Mouse (Mus musculus) liver, adult 2 months (tissue): Measurements from ENCODE around the gene Elp5. TPM values are rescaled to one million over a fixed set of nuclear protein-coding genes. Genes with fewer than 3 reads are reported as not detected.

ENCODE experiments used
- DNase-seq: peaks from one replicate; pipeline ENCODE4 v3.0.0-alpha.2; 2011; ENCODE audit warnings: low read depth, low spot score; ENCODE audit errors: extremely low read depth
- H3K27ac ChIP-seq: fragments of 200-500 bp; replicated peaks from 2 replicates; pipeline ENCODE4 v1.5.1; 2012; ENCODE audit warnings: low read depth, mild to moderate bottlenecking, control low read depth, inconsistent platforms, low read length; ENCODE audit not compliant: insufficient read depth
- H3K27me3 ChIP-seq: fragments of 200-500 bp; 2 replicates; pipeline ENCODE4 v1.6.1; 2012; ENCODE audit warnings: mild to moderate bottlenecking, moderate library complexity, low read length, inconsistent platforms; ENCODE audit not compliant: control insufficient read depth, insufficient read depth
- H3K36me3 ChIP-seq: fragments of 200-500 bp; 2 replicates; pipeline ENCODE4 v1.6.1; 2012; ENCODE audit warnings: low read length, inconsistent platforms; ENCODE audit not compliant: control insufficient read depth, insufficient read depth
- H3K4me1 ChIP-seq: fragments of 200-500 bp; 2 replicates; pipeline ENCODE4 v1.6.1; 2011; ENCODE audit warnings: low read length; ENCODE audit not compliant: control insufficient read depth, insufficient read depth
- H3K4me3 ChIP-seq: fragments of 200-500 bp; 2 replicates; pipeline ENCODE4 v1.5.1; 2011; ENCODE audit warnings: low read depth, mild to moderate bottlenecking, control low read depth, low read length, moderate library complexity; ENCODE audit not compliant: insufficient read depth
- H3K79me2 ChIP-seq: fragments of 200-500 bp; 2 replicates; pipeline ENCODE4 v1.6.1; 2012; ENCODE audit warnings: inconsistent platforms, mild to moderate bottlenecking, low read length, moderate library complexity; ENCODE audit not compliant: control insufficient read depth, insufficient read depth
- H3K9ac ChIP-seq: fragments of 200-500 bp; 2 replicates; pipeline ENCODE4 v1.6.1; 2012; ENCODE audit warnings: low read depth, mild to moderate bottlenecking, control low read depth, inconsistent platforms, low read length
- CTCF ChIP-seq: fragments of 200-500 bp; IDR thresholded peaks from 2 replicates; pipeline ENCODE4 v1.5.1; 2011; ENCODE audit warnings: low read depth, low read length, control low read depth
- POLR2A ChIP-seq: fragments of 200-500 bp; IDR thresholded peaks from 2 replicates; pipeline ENCODE4 v1.6.1; 2011; ENCODE audit warnings: low read length, control low read depth; ENCODE audit not compliant: insufficient read depth; ENCODE audit errors: extremely low read depth
- whole genome bisulfite sequencing: fragments of 180-500 bp; shearing (Covaris S2); methylation state at CpG from one replicate; pipeline ENCODE4 v1.1.7; 2018; 5-methylcytosine and 5-hydroxymethylcytosine counted together
- polyA plus RNA-seq: library from polyadenylated mRNA; depleted of rRNA; stranded (reverse); fragments of >200 nt; gene quantifications from 2 replicates; pipeline ENCODE4 v1.2.3, GENCODE M21; 2012
- total RNA-seq: library from RNA; depleted of rRNA; stranded (reverse); fragments of >200 nt; gene quantifications from 2 replicates; pipeline ENCODE4 v1.2.3, GENCODE M21; 2014

Gene Elp5
- total and polyA plus RNA-seq, 2 experiments: 19.5 to 30.8 TPM

DNA sequence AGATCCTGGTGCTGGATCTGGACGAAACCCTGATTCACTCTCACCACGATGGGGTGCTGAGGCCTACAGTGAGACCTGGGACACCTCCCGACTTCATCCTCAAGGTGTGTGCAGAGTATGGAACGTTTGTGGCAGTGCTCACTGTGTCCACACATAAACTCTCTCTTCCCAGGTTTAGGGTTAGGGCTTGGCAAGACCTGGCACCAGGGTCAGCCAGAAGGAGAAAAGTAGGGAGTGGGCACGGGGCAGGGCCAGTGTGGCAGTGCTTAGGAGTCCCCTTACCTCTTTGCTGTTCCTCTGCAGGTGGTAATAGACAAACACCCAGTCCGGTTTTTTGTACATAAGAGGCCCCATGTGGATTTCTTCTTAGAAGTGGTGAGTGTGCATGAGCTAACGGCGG, 2.1 kb upstream of the Elp5 start:
- 94% methylated on average over 8 of the region's 8 CpGs for WGBS
- Histone ChIP-seq H3K9ac (no peak overlapping the region), H3K79me2 (peaks cover 16% of the 10 kb centered on the region; the same call in 1 of the 2 replicates), H3K27ac (no peak overlapping the region), H3K4me3 (no peak overlapping the region), H3K36me3 (peaks cover 31% of the 10 kb centered on the region), H3K4me1 (peaks cover 19% of the 10 kb centered on the region; the same call in 1 of the 2 replicates), H3K27me3 (no peaks in the 10 kb centered on the region)
- TF ChIP-seq CTCF: no peak
- no peak for TF ChIP-seq POLR2A
- DNase-seq: no peak

DNA sequence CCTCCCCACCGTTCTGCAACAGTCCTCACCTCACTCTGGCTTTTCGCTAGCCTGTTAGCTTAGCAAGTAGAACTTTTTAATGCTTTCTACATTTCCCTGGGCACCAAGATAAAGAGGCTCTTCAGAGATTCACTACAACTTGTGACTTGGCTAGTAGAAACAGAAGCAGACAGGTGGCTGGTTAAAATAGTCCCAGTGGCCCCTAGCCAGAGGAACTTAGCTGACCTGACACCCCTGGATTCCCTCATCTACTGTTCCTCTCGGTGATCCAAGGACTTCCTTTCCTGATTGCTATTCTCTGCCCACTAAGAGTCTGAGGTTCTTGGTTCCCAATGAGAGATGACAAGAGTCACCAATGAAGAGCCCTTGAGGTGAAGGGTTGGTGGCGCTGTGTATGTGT, 1.1 kb upstream of the Elp5 start:
- peaks cover 23% of the 10 kb centered on the region for H3K36me3 ChIP-seq
- no peak overlapping the region for H3K4me3 ChIP-seq
- H3K9ac ChIP-seq: no peak overlapping the region
- TF ChIP-seq CTCF: no peak
- TF ChIP-seq POLR2A: no peak
- H3K79me2 ChIP-seq: peaks cover 16% of the 10 kb centered on the region; the same call in 1 of the 2 replicates
- H3K4me1 ChIP-seq: peaks cover 19% of the 10 kb centered on the region; the same call in 1 of the 2 replicates
- 70% methylated on average over 4 of the region's 4 CpGs for WGBS
- DNase-seq: no peak
- H3K27ac ChIP-seq: no peak overlapping the region
- no peaks in the 10 kb centered on the region for H3K27me3 ChIP-seq

DNA sequence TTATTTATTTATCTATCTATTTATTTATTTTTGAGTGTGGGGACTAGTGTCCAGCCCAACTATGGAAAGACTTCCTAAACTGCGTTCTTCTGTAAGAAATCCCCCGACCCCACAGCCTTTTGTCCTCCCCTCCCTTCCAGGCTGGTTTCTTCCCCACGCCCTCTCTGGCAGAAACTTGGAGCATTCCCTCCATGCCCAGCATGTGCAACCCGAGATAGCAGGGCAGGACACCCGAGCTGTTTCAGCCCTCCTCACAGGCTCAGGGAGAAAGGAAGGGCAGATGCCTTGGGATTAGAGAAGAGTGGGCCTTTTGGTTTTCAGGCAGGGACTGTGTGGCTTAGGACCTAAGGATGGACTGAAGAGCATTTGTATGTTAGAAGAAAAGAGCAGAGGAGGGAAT, 560 bp upstream of the Elp5 start:
- DNase-seq: no peak
- no peak overlapping the region for H3K9ac ChIP-seq
- WGBS: 40% methylated on average over 5 of the region's 5 CpGs
- peaks cover 19% of the 10 kb centered on the region for H3K36me3 ChIP-seq
- H3K4me1 ChIP-seq: peaks cover 19% of the 10 kb centered on the region; the same call in 1 of the 2 replicates
- no peaks in the 10 kb centered on the region for H3K27me3 ChIP-seq
- no peak overlapping the region for H3K27ac ChIP-seq
- H3K4me3 ChIP-seq: no peak overlapping the region
- TF ChIP-seq CTCF (no peak), POLR2A (no peak)
- H3K79me2 ChIP-seq: peaks cover 16% of the 10 kb centered on the region; the same call in 1 of the 2 replicates

DNA sequence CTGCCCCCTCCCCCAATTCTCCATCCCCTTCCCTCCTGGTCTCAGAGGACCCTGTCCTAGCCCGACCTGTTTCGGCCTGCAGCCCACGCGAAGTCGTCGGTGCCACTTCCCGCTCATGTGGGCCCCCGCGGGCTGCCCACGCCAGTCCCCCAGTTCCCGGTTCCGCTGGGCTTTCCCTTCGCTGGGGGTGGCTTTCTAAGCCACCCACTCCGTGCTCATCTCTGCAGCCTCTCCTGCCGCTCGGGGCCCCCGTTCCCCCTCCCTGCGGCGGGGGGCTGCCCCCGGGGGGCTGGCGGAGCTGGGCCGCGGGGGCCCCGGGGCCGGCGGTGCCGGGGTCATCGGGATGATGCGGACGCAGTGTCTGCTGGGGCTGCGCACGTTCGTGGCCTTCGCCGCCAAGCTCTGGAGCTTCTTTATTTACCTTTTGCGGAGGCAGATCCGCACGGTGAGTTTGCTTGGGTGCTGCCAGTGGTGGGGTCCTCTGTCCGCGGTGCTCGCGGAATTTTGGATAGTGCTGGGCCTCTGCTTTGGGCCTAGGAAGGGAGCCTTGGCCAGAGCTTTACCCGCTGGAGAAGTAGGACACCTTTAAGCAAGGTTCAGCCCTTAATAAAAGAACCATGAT, 1.1 kb downstream of the Elp5 start, which contains the start of gene Ctdnep1:
Gene Ctdnep1, plus strand, starts transcription at position 16 of the 622 bp plus-strand sequence.
- peaks cover 16% of the 10 kb centered on the region; the same call in 1 of the 2 replicates for H3K79me2 ChIP-seq
- DNase-seq: no peak
- peak within 1 kb of the TSS; percentile 95 for H3K9ac ChIP-seq
- peaks cover 19% of the 10 kb centered on the region; the same call in 1 of the 2 replicates for H3K4me1 ChIP-seq
- peak within 1 kb of the TSS; percentile 85 for H3K27ac ChIP-seq
- no peaks in the 10 kb centered on the region for H3K27me3 ChIP-seq
- peaks cover 11% of the 10 kb centered on the region; the same call in 1 of the 2 replicates for H3K36me3 ChIP-seq
- peak within 1 kb of the TSS; percentile 89 for H3K4me3 ChIP-seq
- 1% methylated on average over 43 of the region's 43 CpGs for WGBS
- TF ChIP-seq CTCF (no peak), POLR2A (no peak)

DNA sequence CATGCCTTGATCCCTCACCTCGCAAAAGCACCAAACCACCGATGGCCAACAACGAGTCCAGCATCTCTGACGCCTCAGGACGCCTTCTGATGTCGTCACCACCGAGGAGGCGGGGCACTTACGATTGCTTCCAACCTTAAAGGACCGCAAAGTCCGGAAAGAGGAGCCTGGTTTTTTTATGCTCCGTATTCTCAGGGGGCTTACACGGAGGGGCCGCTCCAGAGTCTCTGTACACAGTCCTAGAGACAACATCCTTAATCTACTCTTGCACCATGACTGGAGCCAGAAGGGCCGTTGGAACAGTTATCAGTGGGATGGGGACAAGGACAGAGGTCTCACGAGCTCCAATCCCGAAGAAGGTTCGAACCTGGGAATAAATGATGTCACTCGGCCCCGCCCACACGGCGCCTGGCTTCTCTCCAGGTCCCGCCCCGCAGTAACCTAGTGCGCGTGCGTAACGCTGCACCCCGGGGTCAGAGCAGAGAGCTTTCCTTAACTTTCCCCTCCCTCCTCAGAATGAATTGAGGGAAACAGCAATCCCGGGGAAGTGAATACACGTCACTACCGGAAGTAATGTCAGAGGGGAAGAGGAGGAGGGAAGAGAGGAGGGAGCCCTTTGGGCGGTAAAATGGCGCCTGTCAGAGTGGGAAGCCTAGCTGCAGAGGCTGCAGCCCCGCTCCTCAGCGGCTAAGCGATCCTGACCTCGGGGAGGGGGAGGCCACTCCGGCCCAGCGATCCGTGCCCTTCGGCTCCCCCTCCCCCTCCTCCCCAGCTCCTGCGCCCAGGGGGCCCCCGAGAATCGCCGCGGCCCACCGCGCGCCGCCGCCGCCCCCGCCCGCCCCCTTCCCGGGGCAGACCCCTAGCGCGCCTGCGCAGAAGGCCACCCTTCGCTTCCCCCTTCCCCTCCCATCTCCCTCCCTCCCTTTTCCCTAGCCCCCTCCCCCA, 1.8 kb downstream of the Elp5 start:
- Histone ChIP-seq H3K4me1 (peaks cover 19% of the 10 kb centered on the region; the same call in 1 of the 2 replicates), H3K4me3 (peak overlapping the region; percentile 89), H3K27ac (peak overlapping the region; percentile 85), H3K9ac (peak overlapping the region; percentile 95), H3K36me3 (peaks cover 10% of the 10 kb centered on the region; the same call in 1 of the 2 replicates), H3K27me3 (no peaks in the 10 kb centered on the region), H3K79me2 (peaks cover 16% of the 10 kb centered on the region; the same call in 1 of the 2 replicates)
- WGBS: under 1% methylated on average over 45 of the region's 60 CpGs
- TF ChIP-seq CTCF (no peak), POLR2A (peak; percentile 89)
- DNase-seq: peak; percentile 98
